Mouse (Mus musculus) intestine, embryonic 15.5 days (tissue): Measurements from ENCODE around the gene Efhc1. TPM values are rescaled to one million over a fixed set of nuclear protein-coding genes. Genes with fewer than 3 reads are reported as not detected.
A peak's percentile ranks its signal among the peaks of the same experiment; 100 is the strongest.

Experiments used
- ATAC-seq: fragments of 200-750 bp; cut with Nextera tagmentation; 2 replicates; pipeline ENCODE4 v1.8.0; 2017; ENCODE audit warnings: moderate TSS enrichment, moderate library complexity
- H3K27ac ChIP-seq: fragments of 300-500 bp; sonication (generic); 2 replicates; pipeline ENCODE4 v1.5.1; 2015; ENCODE audit warnings: mild to moderate bottlenecking, inconsistent platforms
- H3K27me3 ChIP-seq: fragments of 300-500 bp; sonication (generic); replicated peaks from 2 replicates; pipeline ENCODE4 v1.6.1; 2015; ENCODE audit warnings: inconsistent platforms
- H3K36me3 ChIP-seq: fragments of 300-500 bp; sonication (generic); 2 replicates; pipeline ENCODE4 v1.6.1; 2015; ENCODE audit warnings: inconsistent platforms
- H3K4me1 ChIP-seq: fragments of 300-500 bp; sonication (generic); replicated peaks from 2 replicates; pipeline ENCODE4 v1.6.1; 2015; ENCODE audit warnings: inconsistent platforms
- H3K4me2 ChIP-seq: fragments of 300-500 bp; sonication (generic); replicated peaks from 2 replicates; pipeline ENCODE4 v1.6.1; 2015; ENCODE audit warnings: mild to moderate bottlenecking, inconsistent platforms
- H3K4me3 ChIP-seq: fragments of 300-500 bp; sonication (generic); replicated peaks from 2 replicates; pipeline ENCODE4 v1.5.1; 2015; ENCODE audit warnings: inconsistent platforms
- H3K9ac ChIP-seq: fragments of 300-500 bp; sonication (generic); 2 replicates; pipeline ENCODE4 v1.6.1; 2015; ENCODE audit warnings: inconsistent platforms
- H3K9me3 ChIP-seq: fragments of 300-500 bp; sonication (generic); 2 replicates; pipeline ENCODE4 v1.6.1; 2016; ENCODE audit warnings: inconsistent platforms
- WGBS: fragments of 180-500 bp; shearing (Covaris S2); methylation state at CpG from one replicate; pipeline ENCODE4 v1.1.7; 2015; 5-methylcytosine and 5-hydroxymethylcytosine counted together
- polyA plus RNA-seq: library from polyadenylated mRNA; unstranded; fragments of >200 nt; fragmentation: Nextera tagmentation; extraction: Ambion mirVana; gene quantifications from 2 replicates; pipeline ENCODE4 v1.2.1, GENCODE M21; 2015

The Efhc1 gene
- polyA plus RNA-seq, 1 experiment from 2014 or later: 2.2 TPM

DNA sequence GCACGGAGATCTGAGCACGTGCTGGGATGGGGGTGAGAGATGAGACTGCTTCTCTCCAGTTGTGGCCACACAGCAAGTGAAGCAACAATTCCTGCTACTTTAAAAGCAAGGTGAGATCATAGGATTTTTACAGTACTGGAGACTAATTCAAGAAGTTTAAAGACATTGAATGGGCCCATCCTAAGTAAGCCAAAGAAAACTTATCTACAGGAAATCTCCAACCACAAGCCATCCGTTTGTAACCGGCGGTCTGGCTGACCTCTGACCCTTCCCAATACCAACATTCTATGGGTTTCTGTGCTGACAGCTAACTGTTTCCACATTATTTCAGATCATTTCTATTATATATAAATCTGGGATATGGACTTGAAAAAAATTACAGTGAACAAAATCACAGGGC is 73.8 kb downstream of the Efhc1 start:
- H3K9ac ChIP-seq: no peak overlapping the region
- ATAC-seq: no peak
- no peak overlapping the region for H3K4me2 ChIP-seq
- no peaks in the 10 kb centered on the region for H3K4me1 ChIP-seq
- H3K4me3 ChIP-seq: no peak overlapping the region
- no peaks in the 10 kb centered on the region for H3K36me3 ChIP-seq
- no peaks in the 10 kb centered on the region for H3K9me3 ChIP-seq
- H3K27ac ChIP-seq: no peak overlapping the region
- 77% methylated on average over 5 of the region's 5 CpGs for WGBS
- no peaks in the 10 kb centered on the region for H3K27me3 ChIP-seq

- H3K27ac ChIP-seq: no peak overlapping the region
- no peak overlapping the region for H3K9ac ChIP-seq
- no peak for ATAC-seq
- no peak overlapping the region for H3K4me2 ChIP-seq
- WGBS: 73% methylated on average over 7 of the region's 7 CpGs
- H3K27me3 ChIP-seq: no peaks in the 10 kb centered on the region
- H3K36me3 ChIP-seq: no peaks in the 10 kb centered on the region
- H3K9me3 ChIP-seq: no peaks in the 10 kb centered on the region
- H3K4me3 ChIP-seq: no peak overlapping the region
- H3K4me1 ChIP-seq: no peaks in the 10 kb centered on the region
These were observed 75.1 kb downstream of the Efhc1 start for GRCm38 (mm10) chr1:21026534-21026933.

GRCm38 (mm10) chr1:21029000-21029399 is 77.6 kb downstream of the Efhc1 start:
- Histone ChIP-seq H3K36me3 (no peaks in the 10 kb centered on the region), H3K9ac (no peak overlapping the region), H3K27me3 (no peaks in the 10 kb centered on the region), H3K4me3 (no peak overlapping the region), H3K27ac (no peak overlapping the region), H3K9me3 (no peaks in the 10 kb centered on the region), H3K4me2 (no peak overlapping the region), H3K4me1 (no peaks in the 10 kb centered on the region)
- no peak for ATAC-seq
- 86% methylated on average over 4 of the region's 4 CpGs for WGBS

DNA sequence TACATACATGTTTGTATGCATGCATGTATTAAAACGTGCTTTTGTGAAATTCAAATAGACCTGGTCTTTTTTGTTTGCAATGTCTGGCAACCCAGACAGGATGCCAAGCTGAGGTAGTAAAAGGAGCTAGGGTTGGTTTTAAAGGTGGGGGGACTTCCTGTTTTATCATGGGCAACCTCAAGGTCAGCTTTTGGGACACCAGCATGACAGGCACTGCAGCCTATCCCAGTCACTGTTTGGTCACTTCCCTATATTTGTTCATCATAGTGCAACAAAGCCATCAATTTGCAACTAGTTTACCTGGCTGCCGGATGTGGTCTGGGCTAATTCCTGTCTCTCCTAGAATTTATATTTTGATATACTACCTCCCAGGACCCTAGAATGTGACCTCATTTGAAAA is 80.2 kb downstream of the Efhc1 start:
- no peak overlapping the region for H3K4me2 ChIP-seq
- ATAC-seq: no peak
- 76% methylated on average over 2 of the region's 2 CpGs for WGBS
- H3K9me3 ChIP-seq: no peaks in the 10 kb centered on the region
- no peak overlapping the region for H3K4me3 ChIP-seq
- H3K9ac ChIP-seq: no peak overlapping the region
- no peaks in the 10 kb centered on the region for H3K27me3 ChIP-seq
- no peak overlapping the region for H3K27ac ChIP-seq
- no peaks in the 10 kb centered on the region for H3K4me1 ChIP-seq
- peaks cover 3% of the 10 kb centered on the region; the same call in 1 of the 2 replicates for H3K36me3 ChIP-seq

DNA sequence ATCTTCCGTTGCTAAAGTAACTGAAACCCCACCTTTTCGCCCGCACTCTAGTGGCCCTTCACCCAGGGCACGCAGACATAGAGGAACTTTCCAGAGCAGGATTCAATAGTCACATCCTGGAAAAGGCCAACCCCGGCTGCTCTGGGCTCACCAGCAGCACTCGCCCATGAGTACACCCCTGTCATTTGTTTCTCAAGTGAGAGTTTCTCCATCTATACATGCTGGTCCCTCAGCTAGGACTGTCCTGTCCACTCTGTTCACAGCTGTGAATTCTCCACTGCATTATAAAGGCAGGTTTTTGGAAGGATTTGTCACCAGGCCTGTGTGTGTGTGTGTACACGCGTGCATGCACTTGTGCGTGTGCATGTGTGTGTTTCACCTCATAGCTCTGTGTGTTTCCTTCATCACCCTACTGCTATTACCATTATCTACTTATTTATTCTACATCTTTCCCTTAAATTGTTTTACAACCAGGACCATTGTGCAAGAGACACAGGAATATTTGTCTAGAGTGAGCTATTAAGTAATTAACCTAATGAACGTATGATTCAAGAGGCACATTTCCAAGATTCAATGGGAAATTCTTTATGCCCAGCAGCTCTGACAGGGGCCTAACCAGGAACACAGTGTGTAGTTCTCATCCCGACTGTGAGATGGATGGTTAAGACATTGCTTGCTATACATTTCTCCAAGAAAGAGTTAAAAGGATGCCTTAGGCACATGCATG is 81.8 kb downstream of the Efhc1 start:
- Histone ChIP-seq H3K9ac (no peak overlapping the region), H3K4me1 (no peaks in the 10 kb centered on the region), H3K4me3 (no peak overlapping the region), H3K36me3 (peaks cover 3% of the 10 kb centered on the region; the same call in 1 of the 2 replicates), H3K9me3 (no peaks in the 10 kb centered on the region), H3K4me2 (no peak overlapping the region), H3K27ac (no peak overlapping the region), H3K27me3 (no peaks in the 10 kb centered on the region)
- peak; percentile 74 for ATAC-seq
- WGBS: 80% methylated on average over 11 of the region's 11 CpGs

DNA sequence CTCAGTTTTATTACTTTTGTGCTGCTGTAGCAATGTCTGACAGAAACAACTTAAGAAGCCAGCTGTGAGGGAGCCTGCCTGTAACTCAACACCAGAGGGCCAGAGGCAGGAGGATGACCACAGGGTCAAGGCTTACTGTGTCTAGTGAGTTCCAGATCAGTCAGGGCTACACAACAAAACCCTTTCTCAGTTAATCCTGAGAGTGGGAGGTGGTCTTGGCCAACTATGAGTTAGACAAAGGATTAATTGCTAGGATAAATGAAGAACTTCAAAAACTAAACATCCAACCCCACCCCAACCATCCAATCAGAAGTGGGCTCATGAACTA is 82.3 kb downstream of the Efhc1 start:
- ATAC-seq: peak; percentile 72
- Histone ChIP-seq H3K4me2 (no peak overlapping the region), H3K4me3 (no peak overlapping the region), H3K4me1 (no peaks in the 10 kb centered on the region), H3K36me3 (peaks cover 3% of the 10 kb centered on the region; the same call in 1 of the 2 replicates), H3K27me3 (no peaks in the 10 kb centered on the region), H3K9ac (no peak overlapping the region), H3K9me3 (no peaks in the 10 kb centered on the region), H3K27ac (no peak overlapping the region)

- no peak for ATAC-seq
- H3K4me3 ChIP-seq: no peak overlapping the region
- no peaks in the 10 kb centered on the region for H3K27me3 ChIP-seq
- H3K4me2 ChIP-seq: no peak overlapping the region
- WGBS: 88% methylated on average over 6 of the region's 6 CpGs
- no peak overlapping the region for H3K27ac ChIP-seq
- 0 out of 2 replicates have a peak, but pooled peaks cover 2% of the 10 kb centered on the region for H3K4me1 ChIP-seq
- no peaks in the 10 kb centered on the region for H3K9me3 ChIP-seq
- peaks cover 3% of the 10 kb centered on the region; the same call in 1 of the 2 replicates for H3K36me3 ChIP-seq
- H3K9ac ChIP-seq: no peak overlapping the region
These were observed 84.5 kb downstream of the Efhc1 start for GRCm38 (mm10) chr1:21035878-21036277.

DNA sequence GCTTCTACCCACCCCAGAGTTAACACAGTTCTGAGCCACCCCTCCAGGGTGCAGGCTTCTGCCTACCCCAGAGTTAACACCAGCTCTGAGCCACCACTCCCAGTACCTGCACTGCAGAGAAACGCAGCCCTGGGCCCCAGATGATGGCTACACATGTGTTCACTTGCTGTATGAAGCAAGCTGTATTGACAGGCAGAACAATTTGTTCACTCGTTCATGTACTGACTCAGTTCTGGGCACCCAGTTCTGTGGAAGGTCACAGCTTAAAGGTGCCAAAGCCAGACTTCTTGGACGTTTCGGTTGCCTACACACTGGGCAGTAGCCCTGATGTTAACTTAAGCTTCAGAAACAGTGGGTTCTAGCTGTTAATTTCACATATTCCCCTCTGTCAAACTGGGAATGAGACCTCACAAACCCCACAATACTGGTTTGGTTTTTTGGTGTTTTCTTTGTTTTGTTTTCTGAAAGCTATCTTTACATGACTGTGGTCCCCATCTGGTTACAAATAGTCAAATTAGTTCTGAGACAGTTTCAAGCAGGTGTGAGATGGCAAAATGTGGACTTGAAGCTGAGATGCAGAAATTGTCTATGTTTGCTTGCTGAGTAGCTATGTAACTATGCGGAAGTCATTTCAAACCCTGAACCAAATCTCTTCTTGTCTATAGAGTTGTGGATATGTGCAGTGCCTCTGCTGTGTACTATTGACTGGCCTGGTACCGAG is 86.6 kb downstream of the Efhc1 start:
- H3K4me1 ChIP-seq: 0 out of 2 replicates have a peak, but pooled peaks cover 3% of the 10 kb centered on the region
- no peaks in the 10 kb centered on the region for H3K27me3 ChIP-seq
- peaks cover 3% of the 10 kb centered on the region; the same call in 1 of the 2 replicates for H3K36me3 ChIP-seq
- no peaks in the 10 kb centered on the region for H3K9me3 ChIP-seq
- H3K27ac ChIP-seq: no peak overlapping the region
- H3K4me2 ChIP-seq: no peak overlapping the region
- ATAC-seq: no peak
- H3K4me3 ChIP-seq: no peak overlapping the region
- H3K9ac ChIP-seq: no peak overlapping the region
- WGBS: 84% methylated on average over 6 of the region's 6 CpGs

DNA sequence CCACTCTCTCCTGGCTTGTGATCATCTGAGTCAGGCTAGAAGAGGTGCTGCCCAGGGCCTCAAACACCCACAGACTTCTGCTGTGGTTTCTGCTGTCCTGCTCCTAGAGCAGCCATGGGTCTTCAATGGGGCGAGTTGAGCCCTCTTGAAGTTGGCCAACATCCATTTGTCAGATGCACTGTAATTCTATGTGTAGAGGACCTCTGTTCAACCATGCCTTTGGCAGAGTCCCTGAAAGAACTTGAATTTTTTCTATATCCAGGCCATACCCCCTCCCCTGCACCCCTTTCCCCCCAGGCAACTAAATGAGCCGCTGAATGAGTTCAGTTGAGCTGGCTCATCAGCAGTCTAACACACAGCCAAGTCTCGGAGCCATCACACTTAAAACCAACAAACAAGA is 88.1 kb downstream of the Efhc1 start:
- 88% methylated on average over 3 of the region's 3 CpGs for WGBS
- H3K9ac ChIP-seq: no peak overlapping the region
- no peak overlapping the region for H3K4me2 ChIP-seq
- ATAC-seq: no peak
- H3K27me3 ChIP-seq: no peaks in the 10 kb centered on the region
- H3K27ac ChIP-seq: no peak overlapping the region
- H3K4me1 ChIP-seq: 0 out of 2 replicates have a peak, but pooled peaks cover 3% of the 10 kb centered on the region
- no peaks in the 10 kb centered on the region for H3K9me3 ChIP-seq
- no peak overlapping the region for H3K4me3 ChIP-seq
- H3K36me3 ChIP-seq: peaks cover 3% of the 10 kb centered on the region; the same call in 1 of the 2 replicates

DNA sequence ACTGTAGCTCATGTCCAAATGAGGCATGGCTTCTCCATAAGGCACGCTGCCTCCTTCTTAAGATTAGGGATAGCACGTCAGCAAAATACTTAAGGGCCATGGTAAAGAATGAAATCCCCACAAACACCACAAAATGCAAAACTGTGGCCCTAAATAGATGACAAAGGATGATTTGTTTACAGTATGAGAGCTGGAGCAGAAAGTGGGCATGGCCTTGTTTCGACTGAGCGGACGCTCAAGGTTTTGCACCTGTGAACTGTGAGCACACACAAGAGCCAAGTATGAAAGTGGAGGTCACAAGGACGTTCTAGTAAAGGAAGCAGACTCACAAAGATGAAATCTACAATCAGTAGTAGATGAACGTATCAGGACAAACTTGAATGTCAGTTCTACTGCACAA is 88.7 kb downstream of the Efhc1 start:
- Histone ChIP-seq H3K9me3 (no peaks in the 10 kb centered on the region), H3K27me3 (no peaks in the 10 kb centered on the region), H3K27ac (no peak overlapping the region), H3K4me3 (no peak overlapping the region), H3K4me2 (no peak overlapping the region), H3K36me3 (peaks cover 1% of the 10 kb centered on the region; the same call in 1 of the 2 replicates), H3K4me1 (0 out of 2 replicates have a peak, but pooled peaks cover 3% of the 10 kb centered on the region), H3K9ac (no peak overlapping the region)
- 88% methylated on average over 7 of the region's 7 CpGs for WGBS
- ATAC-seq: no peak
